Comparison of ENCODE assay signal across 13 mouse cellular contexts in genomic region chr13:108497768-108498167, GRCm38 (mm10). TPM values are rescaled to one million over a fixed set of nuclear protein-coding genes. Genes with fewer than 3 reads are reported as not detected.
DNase-seq lines count a peak whose midpoint lies in the region; ATAC-seq and TF ChIP-seq lines count a peak whose summit lies in the region.
"Had no signal": no experiment of that assay in that cellular context is flagged by ENCODE, and none has a peak within 500 bp of the region (broad histone marks: within the 10 kb centered on the region; RNA-seq: fewer than 3 reads in every experiment).

No protein-coding gene starts in this region.

- ATAC-seq in heart, postnatal 0 days (ENCODE audit: insufficient read depth, low read depth), result no peak
- no peak for ATAC-seq in lung, embryonic 15.5 days (ENCODE audit: borderline replicate concordance, extremely low read depth, low FRiP score, low TSS enrichment)
- peak; percentile 35 to 45; a peak in 1 of 4 replicates for ATAC-seq in hematopoietic stem cell, adult 5-6 weeks (replicated peaks in 1 of 2; ENCODE audit: insufficient read depth in 1 of 2, low FRiP score in 2 of 2, low TSS enrichment in 1 of 2, low read depth in 1 of 2, poor library complexity in 2 of 2, severe bottlenecking in 2 of 2)
- ATAC-seq in megakaryocyte progenitor cell, adult 5-6 weeks (replicated peaks; ENCODE audit: poor library complexity), result peak; percentile 38
- ATAC-seq: CD4-positive, CD25-positive, alpha-beta regulatory T cell, adult 4 months; midbrain, embryonic 16.5 days had no signal

- no peak for TF ChIP-seq POLR2A in thymus, adult 2 months (IDR thresholded peaks at IDR 0.05; ENCODE audit: control insufficient read depth, extremely low read depth, insufficient read depth, low read length, poor library complexity)

- peak overlapping the region; percentile 39; the same call in 1 of the 2 replicates for H3K27ac ChIP-seq in heart, postnatal 0 days (ENCODE audit: low read depth)
- H3K27ac ChIP-seq in lung, embryonic 15.5 days, result no peak overlapping the region
- H3K27ac ChIP-seq in thymus, adult 2 months (ENCODE audit: control insufficient read depth, insufficient read depth, low read length), result no peak overlapping the region
- H3K27ac ChIP-seq: embryonic facial prominence, embryonic 13.5 days; liver, embryonic 15.5 days had no signal

- H3K27me3 ChIP-seq in heart, postnatal 0 days (ENCODE audit: control insufficient read depth, insufficient read depth, low read length), result no peaks in the 10 kb centered on the region
- no peaks in the 10 kb centered on the region for H3K27me3 ChIP-seq in lung, embryonic 15.5 days
- no peaks in the 10 kb centered on the region for H3K27me3 ChIP-seq in thymus, adult 2 months (ENCODE audit: control insufficient read depth, insufficient read depth, low read length)
- H3K27me3 ChIP-seq: embryonic facial prominence, embryonic 13.5 days; neural tube, embryonic 15.5 days had no signal

- WGBS in heart, postnatal 0 days, result 63% methylated on average over 8 of the region's 8 CpGs
- WGBS in lung, embryonic 15.5 days, result 55% methylated on average over 8 of the region's 8 CpGs
- WGBS in thymus, adult 2 months, result 7% methylated on average over 8 of the region's 8 CpGs

- H3K9me3 ChIP-seq in heart, postnatal 0 days (replicated peaks; ENCODE audit: control insufficient read depth, low read length), result no peaks in the 10 kb centered on the region
- H3K9me3 ChIP-seq in lung, embryonic 15.5 days, result no peaks in the 10 kb centered on the region
- H3K9me3 ChIP-seq: embryonic facial prominence, embryonic 13.5 days; liver, embryonic 15.5 days; neural tube, embryonic 15.5 days had no signal

- H3K4me1 ChIP-seq in heart, postnatal 0 days (ENCODE audit: control insufficient read depth, insufficient read depth), result no peaks in the 10 kb centered on the region
- peaks cover 5% of the 10 kb centered on the region for H3K4me1 ChIP-seq in lung, embryonic 15.5 days
- no peaks in the 10 kb centered on the region for H3K4me1 ChIP-seq in thymus, adult 2 months (replicated peaks; ENCODE audit: control insufficient read depth, insufficient read depth, low read length)
- H3K4me1 ChIP-seq: liver, embryonic 15.5 days; neural tube, embryonic 15.5 days had no signal

- H3K9ac ChIP-seq in heart, postnatal 0 days (replicated peaks; ENCODE audit: low read depth, low read length), result no peak overlapping the region
- H3K9ac ChIP-seq in lung, embryonic 15.5 days, result no peak overlapping the region
- H3K9ac ChIP-seq: embryonic facial prominence, embryonic 13.5 days; liver, embryonic 15.5 days; neural tube, embryonic 15.5 days had no signal

- DNase-seq in heart, postnatal 0 days (ENCODE audit: low spot score), result peak; percentile 13
- no peak for DNase-seq in heart, adult 18-20 months
- DNase-seq in lung, postnatal 36 days, result no peak
- no peak for DNase-seq in thymus, adult 2 months
- no peak for DNase-seq in right cerebral cortex, adult 2 months (ENCODE audit: low spot score in 2 of 2)

- peak overlapping the region; percentile 47 for H3K4me2 ChIP-seq in heart, postnatal 0 days (ENCODE audit: low read depth, low read length)
- H3K4me2 ChIP-seq in lung, embryonic 15.5 days, result peak overlapping the region; percentile 24; the same call in 1 of the 2 replicates
- H3K4me2 ChIP-seq: liver, embryonic 15.5 days had no signal

- H3K4me3 ChIP-seq in heart, postnatal 0 days (ENCODE audit: low read depth, low read length), result peak overlapping the region; percentile 17; the same call in 1 of the 2 replicates
- H3K4me3 ChIP-seq in lung, embryonic 15.5 days, result no peak overlapping the region
- H3K4me3 ChIP-seq in thymus, adult 2 months (ENCODE audit: control insufficient read depth, insufficient read depth, low read length), result no peak overlapping the region
- H3K4me3 ChIP-seq: embryonic facial prominence, embryonic 13.5 days; liver, embryonic 15.5 days had no signal

- no peak for TF ChIP-seq CTCF in heart, postnatal 0 days (IDR thresholded peaks at IDR 0.05; ENCODE audit: low read depth)
- no peak for TF ChIP-seq CTCF in thymus, adult 2 months (IDR thresholded peaks at IDR 0.05; ENCODE audit: borderline replicate concordance, control insufficient read depth, extremely low read depth, insufficient read depth, low read length, poor library complexity)

- no peaks in the 10 kb centered on the region for H3K36me3 ChIP-seq in heart, postnatal 0 days (replicated peaks; ENCODE audit: control insufficient read depth, insufficient read depth, low read length)
- H3K36me3 ChIP-seq in lung, embryonic 15.5 days, result no peaks in the 10 kb centered on the region
- no peaks in the 10 kb centered on the region for H3K36me3 ChIP-seq in thymus, adult 2 months (ENCODE audit: control insufficient read depth, insufficient read depth, low read length)
- H3K36me3 ChIP-seq: embryonic facial prominence, embryonic 13.5 days; liver, embryonic 15.5 days; neural tube, embryonic 15.5 days had no signal

- TF ChIP-seq EP300 in heart, postnatal 0 days (IDR thresholded peaks at IDR 0.05; ENCODE audit: low read depth), result no peak

RNA-seq across cellular contexts. Expression of gene Pde4d, which starts 48.0 kb away (rescaled TPM):
- total RNA-seq in heart, postnatal 0 days (2014; rRNA removed; ENCODE audit: low replicate concordance), result 42.7 and 58.0 TPM in 2 replicates
- polyA plus RNA-seq in heart, postnatal 0 days (2015; fragmentation: Nextera tagmentation; extraction: Ambion mirVana), result 19.7 and 21.9 TPM in 2 replicates
- total RNA-seq in heart, adult 18-20 months (2021), result 10 to 100 TPM; 35.4 to 40.4 TPM
- polyA plus RNA-seq in lung, embryonic 15.5 days (2015; fragmentation: Nextera tagmentation; extraction: Ambion mirVana), result 14.9 and 18.2 TPM in 2 replicates
- total RNA-seq in hematopoietic stem cell, adult 5-6 weeks (2017), result 29.6 and 34.2 TPM in 2 replicates
- 32.5 and 38.7 TPM in 2 replicates for total RNA-seq in megakaryocyte progenitor cell, adult 5-6 weeks (2015)
- 29.1 and 46.2 TPM in 2 replicates for total RNA-seq in megakaryocyte progenitor cell, adult 5-6 weeks (2017)
- 35.2 and 45.6 TPM in 2 replicates for polyA plus RNA-seq in thymus, adult 2 months (2012; rRNA removed)

Comparison
In these comparisons a context has a peak if more than half of its experiments do, and no peak if none do; other contexts are left out.
1. ATAC-seq: peak in hematopoietic stem cell, adult 5-6 weeks (2 of 2) and megakaryocyte progenitor cell, adult 5-6 weeks (single experiment); none in heart, postnatal 0 days (single experiment) and lung, embryonic 15.5 days (single experiment).